8 mouse cellular contexts compared by ENCODE assay signal in the genomic region with DNA sequence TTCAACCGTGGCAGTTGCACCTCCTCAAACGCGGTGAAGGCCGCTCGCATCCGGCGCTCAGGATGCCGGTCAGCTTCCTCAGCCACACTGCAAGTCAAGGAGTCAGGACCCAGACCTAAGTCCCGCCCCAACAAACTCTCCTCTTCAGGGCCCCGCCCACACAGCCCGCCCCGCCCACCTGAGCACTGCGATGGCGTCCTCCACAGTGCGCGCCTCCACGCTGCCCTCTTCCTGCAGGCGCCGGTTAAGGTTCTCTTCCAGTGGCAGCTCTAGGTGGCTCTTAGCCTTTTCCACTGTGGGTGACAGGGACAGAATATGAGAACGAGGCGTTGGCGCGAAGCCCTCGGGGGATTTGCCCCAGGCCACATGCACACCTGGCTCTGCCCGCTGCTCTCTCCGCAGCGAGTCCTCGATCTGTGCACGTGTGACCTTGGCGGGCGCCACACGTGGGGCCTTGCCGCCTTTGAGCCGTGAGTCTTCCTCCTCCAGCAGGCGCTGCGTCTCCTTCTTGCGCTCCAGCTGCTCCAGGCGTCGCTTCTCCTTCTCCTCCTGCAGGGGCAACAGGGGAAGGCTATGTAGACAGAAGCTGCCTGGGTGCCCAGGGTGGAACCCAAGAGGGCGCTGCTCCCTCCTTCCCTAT. TPM values are rescaled to one million over a fixed set of nuclear protein-coding genes. Genes with fewer than 3 reads are reported as not detected.
A peak's percentile ranks its signal among the peaks of the same experiment; 100 is the strongest.
DNase-seq lines count a peak whose midpoint lies in the region; ATAC-seq and TF ChIP-seq lines count a peak whose summit lies in the region.

No protein-coding gene starts in this region.

- no peaks in the 10 kb centered on the region for H3K79me2 ChIP-seq in liver, adult 2 months (ENCODE audit: control insufficient read depth, insufficient read depth, low read length)

- H3K4me3 ChIP-seq in cerebellum, adult 2 months (replicated peaks; ENCODE audit: insufficient read depth, low read depth, low read length), result no peak overlapping the region
- 0 out of 2 replicates have a peak overlapping the region, but pooled peaks have one; percentile 6 for H3K4me3 ChIP-seq in hindbrain, embryonic 14.5 days (replicated peaks; ENCODE audit: low read length)
- no peak overlapping the region for H3K4me3 ChIP-seq in liver, adult 2 months (ENCODE audit: insufficient read depth, low read depth, low read length)
- H3K4me3 ChIP-seq in midbrain, embryonic 16.5 days (ENCODE audit: low read depth, low read length), result no peak overlapping the region

- WGBS in cerebellum, adult 2 months, result 46% methylated on average over 40 of the region's 40 CpGs
- WGBS in hindbrain, embryonic 14.5 days, result 15% methylated on average over 40 of the region's 40 CpGs
- WGBS in liver, adult 2 months, result 52% methylated on average over 40 of the region's 40 CpGs
- 14% methylated on average over 40 of the region's 40 CpGs for WGBS in midbrain, embryonic 16.5 days

- peak overlapping the region; percentile 36 for H3K4me2 ChIP-seq in hindbrain, embryonic 14.5 days (replicated peaks)
- peak overlapping the region; percentile 0; the same call in 1 of the 2 replicates for H3K4me2 ChIP-seq in midbrain, embryonic 16.5 days (ENCODE audit: low read length)

- H3K9ac ChIP-seq in hindbrain, embryonic 14.5 days, result peak overlapping the region; percentile 24
- H3K9ac ChIP-seq in liver, adult 2 months (ENCODE audit: low read depth, low read length), result no peak overlapping the region
- peak overlapping the region; percentile 59 for H3K9ac ChIP-seq in midbrain, embryonic 16.5 days (ENCODE audit: low read depth, low read length)

- H3K27me3 ChIP-seq in cerebellum, adult 2 months (ENCODE audit: control insufficient read depth, insufficient read depth, low read length), result no peaks in the 10 kb centered on the region
- no peaks in the 10 kb centered on the region for H3K27me3 ChIP-seq in hindbrain, embryonic 14.5 days (ENCODE audit: control insufficient read depth, insufficient read depth, low read length)
- no peaks in the 10 kb centered on the region; the same call in 1 of the 2 replicates for H3K27me3 ChIP-seq in liver, adult 2 months (ENCODE audit: control insufficient read depth, insufficient read depth, low read length)
- no peaks in the 10 kb centered on the region for H3K27me3 ChIP-seq in midbrain, embryonic 16.5 days (ENCODE audit: control insufficient read depth, insufficient read depth, low read depth, low read length)

- H3K27ac ChIP-seq in cerebellum, adult 2 months (ENCODE audit: insufficient read depth, low read length), result no peak overlapping the region
- H3K27ac ChIP-seq in hindbrain, embryonic 14.5 days, result peak overlapping the region; percentile 81
- no peak overlapping the region for H3K27ac ChIP-seq in liver, adult 2 months (replicated peaks; ENCODE audit: insufficient read depth, low read depth, low read length)
- peak overlapping the region; percentile 60 for H3K27ac ChIP-seq in midbrain, embryonic 16.5 days (ENCODE audit: low read length)

- no peak for ATAC-seq in hindbrain, embryonic 14.5 days (ENCODE audit: low FRiP score)
- ATAC-seq in midbrain, embryonic 16.5 days, result no peak

- H3K36me3 ChIP-seq in hindbrain, embryonic 14.5 days (replicated peaks; ENCODE audit: control insufficient read depth, insufficient read depth), result peaks cover 7% of the 10 kb centered on the region; the same call in 1 of the 2 replicates
- no peaks in the 10 kb centered on the region for H3K36me3 ChIP-seq in liver, adult 2 months (ENCODE audit: control insufficient read depth, insufficient read depth, low read length)
- H3K36me3 ChIP-seq in midbrain, embryonic 16.5 days (ENCODE audit: control insufficient read depth, insufficient read depth, low read length), result 0 out of 2 replicates have a peak, but pooled peaks cover 7% of the 10 kb centered on the region

- no peak for TF ChIP-seq POLR2A in cerebellum, adult 2 months (IDR thresholded peaks at IDR 0.05; ENCODE audit: borderline replicate concordance, insufficient read depth, low read length)
- no peak for TF ChIP-seq POLR2A in liver, adult 2 months (IDR thresholded peaks at IDR 0.05; ENCODE audit: extremely low read depth, insufficient read depth, low read length)

- no peak for TF ChIP-seq CTCF in cerebellum, adult 2 months (IDR thresholded peaks at IDR 0.05; ENCODE audit: borderline replicate concordance, insufficient read depth, low read depth, low read length)
- 0 out of 2 replicates have a peak, but pooled peaks have one; percentile 4 for TF ChIP-seq CTCF in liver, adult 2 months (IDR thresholded peaks at IDR 0.05; ENCODE audit: low read depth, low read length)

- H3K9me3 ChIP-seq in hindbrain, embryonic 14.5 days (ENCODE audit: control insufficient read depth, low read length), result no peaks in the 10 kb centered on the region
- no peaks in the 10 kb centered on the region for H3K9me3 ChIP-seq in midbrain, embryonic 16.5 days (replicated peaks; ENCODE audit: control insufficient read depth, low read length, poor library complexity, severe bottlenecking)

- peak; percentile 43 for DNase-seq in cerebellum, adult 11 months
- no peak for DNase-seq in cerebellum, adult 2 months
- peak; percentile 80 for DNase-seq in embryo, embryonic 10.5 days (ENCODE audit: low spot score)
- no peak for DNase-seq in hindbrain, embryonic 14.5 days (ENCODE audit: low spot score)
- DNase-seq in liver, adult 2 months (ENCODE audit: extremely low read depth, low read depth, low spot score), result no peak
- DNase-seq in thymus, adult 18-20 months, result peak; percentile 60
- no peak for DNase-seq in layer of hippocampus, adult 9-10 months (ENCODE audit: low spot score)

- H3K4me1 ChIP-seq in cerebellum, adult 2 months (ENCODE audit: control insufficient read depth, insufficient read depth, low read length), result peaks cover 11% of the 10 kb centered on the region
- H3K4me1 ChIP-seq in hindbrain, embryonic 14.5 days (replicated peaks; ENCODE audit: control insufficient read depth, insufficient read depth, low read length), result peaks cover 36% of the 10 kb centered on the region
- peaks cover 9% of the 10 kb centered on the region; the same call in 1 of the 2 replicates for H3K4me1 ChIP-seq in liver, adult 2 months (ENCODE audit: control insufficient read depth, insufficient read depth, low read length)
- H3K4me1 ChIP-seq in midbrain, embryonic 16.5 days (ENCODE audit: control insufficient read depth, insufficient read depth, low read length), result peaks cover 44% of the 10 kb centered on the region

RNA-seq across cellular contexts. Expression of a gene that starts 5.1 kb away (rescaled TPM):
- polyA plus RNA-seq in cerebellum, adult 2 months (2012; rRNA removed), result 123 and 145 TPM in 2 replicates
- polyA plus RNA-seq in hindbrain, embryonic 14.5 days (2014; fragmentation: Nextera tagmentation; extraction: Ambion mirVana), result 155 and 158 TPM in 2 replicates
- 17.2 and 22.1 TPM in 2 replicates for total RNA-seq in liver, adult 2 months (2014; rRNA removed)
- 34.0 and 34.4 TPM in 2 replicates for polyA plus RNA-seq in liver, adult 2 months (2012; rRNA removed)
- polyA plus RNA-seq in midbrain, embryonic 16.5 days (2015; fragmentation: Nextera tagmentation; extraction: Ambion mirVana), result 167 and 182 TPM in 2 replicates

RNA-seq across cellular contexts. Expression of a gene that starts 5.6 kb away (rescaled TPM):
- 19.4 and 22.1 TPM in 2 replicates for polyA plus RNA-seq in cerebellum, adult 2 months (2012; rRNA removed)
- 10.0 and 14.3 TPM in 2 replicates for polyA plus RNA-seq in hindbrain, embryonic 14.5 days (2014; fragmentation: Nextera tagmentation; extraction: Ambion mirVana)
- 6.2 and 6.4 TPM in 2 replicates for total RNA-seq in liver, adult 2 months (2014; rRNA removed)
- 8.4 and 10.6 TPM in 2 replicates for polyA plus RNA-seq in liver, adult 2 months (2012; rRNA removed)
- 15.4 and 16.1 TPM in 2 replicates for polyA plus RNA-seq in midbrain, embryonic 16.5 days (2015; fragmentation: Nextera tagmentation; extraction: Ambion mirVana)

RNA-seq across cellular contexts. Expression of a gene that starts 23.9 kb away (rescaled TPM):
- polyA plus RNA-seq in cerebellum, adult 2 months (2012; rRNA removed), result 6.7 and 6.9 TPM in 2 replicates
- 1.5 and 1.8 TPM in 2 replicates for polyA plus RNA-seq in hindbrain, embryonic 14.5 days (2014; fragmentation: Nextera tagmentation; extraction: Ambion mirVana)
- not detected in 2 replicates for total RNA-seq in liver, adult 2 months (2014; rRNA removed)
- polyA plus RNA-seq in liver, adult 2 months (2012; rRNA removed), result not detected in 2 replicates
- 1.7 and 1.9 TPM in 2 replicates for polyA plus RNA-seq in midbrain, embryonic 16.5 days (2015; fragmentation: Nextera tagmentation; extraction: Ambion mirVana)

RNA-seq across cellular contexts. Expression of a gene that starts 28.5 kb away (rescaled TPM):
- polyA plus RNA-seq in cerebellum, adult 2 months (2012; rRNA removed), result 1,458 and 1,510 TPM in 2 replicates
- 2,214 and 2,704 TPM in 2 replicates for polyA plus RNA-seq in hindbrain, embryonic 14.5 days (2014; fragmentation: Nextera tagmentation; extraction: Ambion mirVana)
- total RNA-seq in liver, adult 2 months (2014; rRNA removed), result 318 and 506 TPM in 2 replicates
- polyA plus RNA-seq in liver, adult 2 months (2012; rRNA removed), result 1,953 and 2,350 TPM in 2 replicates
- 1,781 and 1,796 TPM in 2 replicates for polyA plus RNA-seq in midbrain, embryonic 16.5 days (2015; fragmentation: Nextera tagmentation; extraction: Ambion mirVana)

RNA-seq across cellular contexts. Expression of a gene that starts 29.2 kb away (rescaled TPM):
- 33.1 and 34.0 TPM in 2 replicates for polyA plus RNA-seq in cerebellum, adult 2 months (2012; rRNA removed)
- 7.2 and 8.7 TPM in 2 replicates for polyA plus RNA-seq in hindbrain, embryonic 14.5 days (2014; fragmentation: Nextera tagmentation; extraction: Ambion mirVana)
- 15.6 and 33.8 TPM in 2 replicates for total RNA-seq in liver, adult 2 months (2014; rRNA removed)
- 25.7 and 29.5 TPM in 2 replicates for polyA plus RNA-seq in liver, adult 2 months (2012; rRNA removed)
- polyA plus RNA-seq in midbrain, embryonic 16.5 days (2015; fragmentation: Nextera tagmentation; extraction: Ambion mirVana), result 6.7 and 8.1 TPM in 2 replicates

Comparison
In these comparisons a context has a peak if more than half of its experiments do, and no peak if none do; other contexts are left out.
1. DNase-seq: peak in cerebellum, adult 11 months (single experiment), embryo, embryonic 10.5 days (single experiment) and thymus, adult 18-20 months (2 of 2); none in cerebellum, adult 2 months (0 of 2), hindbrain, embryonic 14.5 days (single experiment), liver, adult 2 months (single experiment) and layer of hippocampus, adult 9-10 months (single experiment).
2. H3K27ac ChIP-seq: peak in hindbrain, embryonic 14.5 days (single experiment) and midbrain, embryonic 16.5 days (single experiment); none in cerebellum, adult 2 months (single experiment) and liver, adult 2 months (single experiment).